In the genomic region with DNA sequence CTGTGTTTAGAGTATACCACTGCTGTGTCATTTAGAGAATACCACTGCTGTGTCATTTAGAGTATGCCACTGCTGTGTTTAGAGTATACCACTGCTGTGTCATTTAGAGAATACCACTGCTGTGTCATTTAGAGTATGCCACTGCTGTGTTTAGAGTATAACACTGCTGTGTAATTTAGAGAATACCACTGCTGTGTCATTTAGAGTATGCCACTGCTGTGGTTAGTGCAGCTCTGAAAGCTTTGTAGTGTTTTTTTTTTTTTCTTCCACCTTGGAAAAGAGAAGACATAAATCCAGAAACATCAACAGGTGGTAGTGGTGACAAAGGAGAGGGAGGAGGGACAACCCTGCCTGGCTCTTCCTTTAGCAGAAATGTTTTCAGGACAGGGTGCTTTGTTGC, we compare ENCODE assay signal across 1 mouse cellular context. TPM values are rescaled to one million over a fixed set of nuclear protein-coding genes. Genes with fewer than 3 reads are reported as not detected.
"Had no signal": no experiment of that assay in that cellular context is flagged by ENCODE, and none has a peak within 500 bp of the region (broad histone marks: within the 10 kb centered on the region; RNA-seq: fewer than 3 reads in every experiment).

No protein-coding gene starts in this region.

RNA-seq across cellular contexts. Expression of gene Elovl2, which starts 14.6 kb away (rescaled TPM):
- total RNA-seq: neutrophil, adult 5-6 weeks had no signal
